Mouse (Mus musculus): ENCODE results near the gene Smg7. TPM values are rescaled to one million over a fixed set of nuclear protein-coding genes. Genes with fewer than 3 reads are reported as not detected.
A peak's percentile ranks its signal among the peaks of the same experiment; 100 is the strongest.
"Not testable (repeated sequence)": the region's sequence is repeated elsewhere in the genome, so short reads cannot be mapped to it uniquely, and the experiment has no call there.

The Smg7 gene
- total RNA-seq (2014; fragmentation: Nextera tagmentation) (84.8 and 123 TPM in 2 replicates), total RNA-seq (2017) (40.4 and 45.5 TPM in 2 replicates)

DNA sequence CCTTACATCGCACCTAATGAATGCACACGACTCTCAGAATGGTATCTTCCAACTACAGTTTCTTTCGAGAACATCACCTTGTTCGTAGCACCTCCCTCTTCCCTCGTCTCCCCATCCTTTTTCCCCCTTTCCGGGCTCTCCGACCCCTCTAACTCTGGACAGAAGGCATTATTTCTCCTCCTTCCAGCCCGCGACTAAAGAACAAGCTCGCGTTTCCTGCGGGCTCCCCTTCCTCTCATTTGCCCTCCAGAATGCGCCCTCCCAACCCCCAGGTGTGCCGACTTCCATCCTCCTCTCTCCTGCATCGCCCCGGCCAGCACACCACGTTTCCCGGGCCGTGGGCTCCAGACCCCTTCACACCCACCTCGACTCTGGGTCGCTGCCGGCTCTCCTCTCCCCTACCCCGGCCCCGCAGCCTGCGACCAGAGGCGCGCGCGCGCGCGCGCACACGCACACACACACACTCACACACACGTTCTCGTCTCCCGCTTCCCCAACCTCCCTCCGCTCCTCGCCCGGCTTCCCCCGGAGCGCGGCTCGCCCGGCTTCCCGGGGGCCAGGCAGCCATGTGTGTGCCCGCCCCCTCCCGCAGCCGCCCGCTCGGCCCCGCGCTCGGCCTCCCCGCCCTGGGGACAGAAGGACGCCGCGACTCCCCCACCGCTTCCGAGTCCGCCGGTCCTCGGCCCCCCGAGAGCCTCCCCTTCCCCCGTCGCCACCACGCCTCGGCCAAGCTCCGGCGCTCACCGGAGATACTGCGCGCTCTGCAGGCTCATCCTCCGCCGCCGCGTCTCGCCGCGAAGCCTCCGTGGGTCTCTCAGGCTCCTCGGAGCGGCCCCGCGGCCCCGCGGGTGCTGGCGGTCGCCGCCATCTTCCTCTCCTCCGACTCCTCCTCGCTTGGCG lies at the start of gene Smg7:
TSS of gene Smg7 (minus strand) at position 882 of the 900 bp plus-strand sequence.
- peak; percentile 10; the same call in 1 of the 2 replicates for ATAC-seq (replicated peaks; ENCODE audit: low FRiP score, low TSS enrichment, poor library complexity, severe bottlenecking)

DNA sequence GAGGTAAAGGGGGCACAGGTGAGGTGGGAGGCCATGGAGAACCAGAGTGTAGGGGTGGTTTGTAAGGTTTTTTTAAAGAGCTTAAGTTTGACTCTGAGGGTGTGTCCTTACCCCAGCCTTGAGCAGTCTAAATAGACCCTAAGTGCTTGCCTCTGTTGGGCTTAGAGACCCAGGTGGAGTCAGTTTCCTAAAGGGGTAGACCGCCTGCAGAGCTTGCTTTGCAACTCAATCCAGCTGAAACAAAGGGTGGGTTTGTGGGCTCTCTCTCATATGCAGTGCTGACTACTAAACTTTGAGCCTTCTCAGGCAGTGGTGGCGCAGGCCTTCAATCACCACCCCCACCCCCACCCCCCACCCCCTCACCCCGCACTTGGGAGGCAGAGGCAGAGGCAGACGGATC lies 40.5 kb upstream of the Smg7 start:
- ATAC-seq (replicated peaks; ENCODE audit: low FRiP score, low TSS enrichment, poor library complexity, severe bottlenecking): no peak

DNA sequence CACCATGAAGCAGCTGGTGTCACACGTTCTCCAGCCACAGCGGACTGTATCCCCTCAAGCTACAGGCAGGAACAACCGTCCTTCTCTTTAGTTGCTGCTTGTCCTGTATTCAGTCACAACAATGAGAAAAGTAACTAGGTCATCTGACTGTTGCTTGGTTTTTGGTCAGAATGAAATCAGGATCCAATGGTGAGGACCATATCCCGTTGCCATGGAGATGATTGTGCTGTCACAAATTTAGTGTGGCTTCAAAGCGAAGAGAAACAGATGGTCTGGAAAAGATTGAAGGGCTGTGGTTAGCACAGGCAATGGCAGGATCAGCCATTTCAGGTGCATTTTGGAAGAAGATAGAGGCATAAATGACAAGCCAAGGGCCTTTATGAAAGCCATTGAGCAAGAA lies 33.9 kb upstream of the Smg7 start:
- no peak for ATAC-seq (replicated peaks; ENCODE audit: low FRiP score, low TSS enrichment, poor library complexity, severe bottlenecking)

DNA sequence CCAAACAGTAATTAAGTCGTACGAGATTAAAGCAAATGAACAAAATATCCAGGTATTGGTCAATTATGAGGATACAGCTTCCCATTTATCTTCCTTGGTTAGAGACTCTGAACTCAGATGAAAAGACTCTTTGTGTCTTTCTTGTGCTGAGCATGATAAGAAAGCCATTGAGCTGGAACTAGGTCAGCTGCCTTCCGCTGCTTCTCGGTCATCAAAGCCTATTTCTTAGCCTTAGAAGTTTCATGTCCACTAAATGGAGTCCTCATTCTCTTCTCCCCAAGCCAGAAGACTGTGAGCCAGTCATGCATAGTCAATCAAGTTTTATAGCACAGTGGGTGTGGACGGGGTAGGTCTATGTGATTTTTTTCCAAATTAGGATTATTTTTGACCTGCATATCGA lies 33.0 kb upstream of the Smg7 start:
- no peak for ATAC-seq (replicated peaks; ENCODE audit: low FRiP score, low TSS enrichment, poor library complexity, severe bottlenecking)

DNA sequence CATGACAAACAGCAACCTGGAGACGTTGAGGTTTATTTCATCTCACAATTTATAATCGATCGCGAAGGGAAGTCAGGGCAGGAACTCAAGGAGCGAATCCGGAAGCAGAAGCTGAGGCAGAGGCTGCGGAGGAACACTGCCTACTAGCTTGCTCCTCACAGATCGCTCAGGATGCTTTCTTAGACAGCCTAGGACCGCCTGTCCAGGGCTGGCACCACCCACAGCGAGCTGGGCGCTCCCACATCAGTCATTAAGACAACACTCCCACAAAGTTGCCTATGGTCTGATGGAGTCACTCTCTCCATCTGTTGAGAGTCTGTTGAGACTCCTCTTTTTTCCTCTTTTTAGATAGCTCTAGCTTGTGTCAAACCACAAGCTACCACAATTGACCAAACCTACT lies 31.5 kb upstream of the Smg7 start:
- ATAC-seq (replicated peaks; ENCODE audit: low FRiP score, low TSS enrichment, poor library complexity, severe bottlenecking): peak; percentile 64; the same call in 1 of the 2 replicates

DNA sequence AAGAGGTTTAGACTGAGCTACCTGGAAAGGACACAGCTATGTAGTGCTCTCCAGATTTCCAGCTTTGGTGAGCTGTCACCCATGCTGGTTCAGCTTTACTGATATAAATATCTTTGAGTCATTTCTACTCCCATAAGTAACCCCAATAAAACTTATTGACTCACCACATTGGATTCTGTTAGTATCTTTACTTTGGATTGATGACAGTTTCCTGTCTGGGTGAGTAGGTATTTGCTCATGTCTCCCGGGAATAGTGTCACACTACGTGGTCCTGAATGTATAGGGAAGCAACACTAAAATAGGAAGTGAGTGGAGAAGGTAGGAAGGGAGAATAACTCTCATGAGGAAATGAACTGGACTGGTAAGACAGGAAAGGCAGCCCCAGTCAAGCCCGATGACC lies 19.3 kb upstream of the Smg7 start:
- ATAC-seq (replicated peaks; ENCODE audit: low FRiP score, low TSS enrichment, poor library complexity, severe bottlenecking): no peak

DNA sequence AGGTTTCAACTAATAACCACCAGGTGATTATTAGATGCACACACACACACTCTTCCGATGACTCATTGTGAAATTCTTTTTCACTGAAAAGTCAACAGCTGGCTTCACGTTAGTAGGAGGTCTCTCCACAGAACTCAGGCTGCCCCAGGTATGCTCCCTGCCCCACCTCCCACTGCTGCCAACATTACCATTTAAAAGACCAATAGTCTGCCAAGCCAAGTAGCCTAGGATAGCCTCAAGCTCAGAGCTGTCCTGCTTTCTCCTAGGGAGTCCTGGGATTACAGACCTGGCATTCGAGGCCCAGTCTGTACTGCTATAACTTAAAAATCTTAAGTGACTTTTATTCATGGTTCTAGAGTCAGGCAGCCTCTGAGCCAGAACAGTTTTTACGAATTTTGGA lies 15.2 kb upstream of the Smg7 start:
- no peak for ATAC-seq (replicated peaks; ENCODE audit: low FRiP score, low TSS enrichment, poor library complexity, severe bottlenecking)

DNA sequence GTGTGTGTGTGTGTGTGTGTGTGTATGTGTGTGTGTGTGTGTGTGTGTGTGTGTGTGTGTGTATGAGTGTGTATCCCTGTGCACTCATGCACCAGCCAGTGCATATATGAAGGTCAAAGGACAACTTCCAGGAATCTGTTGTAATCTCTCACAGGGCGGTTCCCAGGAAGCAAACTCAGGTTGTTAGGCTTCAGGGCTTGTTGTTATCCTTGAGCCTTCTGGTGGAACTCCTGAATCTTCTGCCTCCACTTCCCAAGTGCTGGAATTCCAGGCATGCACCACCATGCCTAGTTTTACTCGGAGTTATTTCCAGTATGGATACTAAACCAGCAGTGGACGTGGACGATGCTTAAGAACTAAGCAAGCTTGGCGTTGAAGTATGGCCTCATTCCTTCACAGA lies 14.5 kb upstream of the Smg7 start:
- no peak for ATAC-seq (replicated peaks; ENCODE audit: low FRiP score, low TSS enrichment, poor library complexity, severe bottlenecking)

DNA sequence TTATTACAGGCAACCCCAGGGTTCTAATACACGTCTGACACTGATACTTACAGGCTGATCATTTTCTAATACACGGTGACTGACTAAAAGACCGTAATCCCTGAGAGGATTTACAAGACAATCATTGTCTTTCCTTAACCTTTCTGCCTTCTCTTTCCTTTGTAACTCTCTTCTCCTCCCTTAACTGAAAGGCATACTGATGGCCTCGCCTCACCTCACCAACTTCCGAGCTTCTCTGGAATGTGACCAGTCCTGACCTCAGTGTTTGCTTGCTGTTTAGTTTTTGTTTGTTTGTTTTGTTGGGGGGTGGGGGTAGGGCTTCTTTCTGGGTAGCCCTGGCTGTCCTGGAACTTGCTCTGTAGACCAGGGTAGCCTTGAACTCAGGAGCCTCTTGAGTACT lies 13.3 kb upstream of the Smg7 start:
- ATAC-seq (replicated peaks; ENCODE audit: low FRiP score, low TSS enrichment, poor library complexity, severe bottlenecking): no peak

DNA sequence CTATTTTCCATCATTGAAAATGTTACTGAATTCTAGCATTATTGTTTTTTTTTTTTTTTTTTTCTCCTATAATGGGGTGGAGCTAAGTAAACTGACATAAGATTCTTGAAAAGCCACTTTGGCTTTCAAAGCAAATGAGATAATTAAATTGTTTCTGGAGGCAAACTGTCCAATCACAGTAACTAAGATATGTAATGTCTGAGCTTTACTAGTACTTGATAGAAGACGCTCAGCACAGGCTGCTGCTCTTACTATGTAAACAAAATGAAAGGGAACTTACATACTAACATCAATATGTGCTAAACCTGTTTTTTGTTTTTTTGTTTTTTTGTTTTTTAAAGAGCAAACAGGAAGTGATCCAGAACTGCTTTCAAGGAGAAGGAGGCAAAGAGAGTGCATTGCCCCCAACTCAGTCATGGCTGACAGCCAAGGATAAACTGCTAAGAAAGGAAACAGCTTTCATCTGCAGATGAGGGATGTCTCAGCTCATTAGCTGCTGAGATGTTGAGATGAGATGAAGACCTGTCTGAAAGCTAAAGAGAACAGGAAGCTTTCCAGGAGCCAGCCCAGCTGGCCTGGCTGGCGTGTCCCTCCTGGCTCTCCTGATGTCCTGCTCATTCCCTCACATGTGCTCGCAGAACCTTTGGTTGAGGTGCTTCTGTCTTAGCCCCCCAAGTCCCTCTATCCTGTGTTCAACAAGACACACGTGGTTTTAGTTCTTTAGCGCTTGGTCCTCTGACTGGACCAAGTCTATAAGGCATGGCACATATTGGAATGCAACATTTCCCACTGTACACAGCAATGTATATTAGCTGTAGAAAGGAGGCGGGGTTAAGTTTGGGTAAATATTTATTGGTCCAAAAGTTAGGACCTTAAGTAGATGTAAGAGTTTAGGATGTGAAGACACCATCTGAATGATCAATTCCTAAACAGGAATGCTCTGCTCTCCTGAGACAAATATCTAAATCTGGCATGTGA lies 11.3 kb upstream of the Smg7 start:
- no peak for ATAC-seq (replicated peaks; ENCODE audit: low FRiP score, low TSS enrichment, poor library complexity, severe bottlenecking)

DNA sequence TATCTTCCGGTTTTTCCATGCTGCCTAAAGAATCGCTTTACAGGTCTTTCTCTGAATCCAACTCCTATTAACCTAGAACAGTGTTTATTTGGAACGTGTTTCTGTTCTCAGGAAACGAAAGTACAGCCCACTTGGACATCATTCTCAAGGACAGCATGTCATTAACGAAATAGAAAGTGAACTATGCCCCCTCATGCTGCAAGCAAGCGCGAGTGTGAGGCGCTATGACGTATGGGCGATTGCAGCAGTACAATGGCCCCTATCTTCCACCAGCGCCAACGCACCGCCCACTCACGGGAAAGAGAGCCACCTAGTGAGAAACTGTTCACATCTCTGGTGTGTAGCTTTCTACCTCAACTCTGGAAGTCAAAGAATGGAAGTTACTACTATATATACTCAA lies 2.0 kb upstream of the Smg7 start:
- peak; percentile 87 for ATAC-seq (replicated peaks; ENCODE audit: low FRiP score, low TSS enrichment, poor library complexity, severe bottlenecking)

DNA sequence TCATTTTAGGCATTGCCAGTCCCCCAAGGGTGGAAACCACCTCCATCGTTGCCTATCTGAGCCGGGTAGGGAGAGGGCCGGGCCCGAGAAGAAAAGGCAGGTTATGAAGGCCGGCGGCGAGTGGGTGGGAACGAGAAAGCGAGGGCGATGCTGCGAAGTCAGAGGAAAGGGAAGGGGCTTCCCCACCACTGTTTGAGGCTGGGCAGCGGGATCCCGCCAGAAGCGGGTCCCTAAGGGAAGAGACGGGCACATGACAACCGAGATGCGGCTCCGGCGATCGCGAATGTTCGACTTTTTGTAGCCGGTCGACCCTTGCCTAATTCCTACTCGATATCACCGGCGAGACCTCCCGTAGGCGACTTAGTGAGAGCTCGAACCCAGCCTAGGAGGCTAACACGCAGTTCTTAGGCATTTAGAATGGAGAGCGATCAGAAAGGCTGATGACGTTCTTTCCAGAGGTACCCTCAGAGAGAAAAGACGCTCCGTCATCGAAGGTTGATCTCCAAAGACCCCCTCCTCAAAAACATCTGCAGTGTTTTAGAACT lies 1.2 kb upstream of the Smg7 start:
- ATAC-seq (replicated peaks; ENCODE audit: low FRiP score, low TSS enrichment, poor library complexity, severe bottlenecking): peak; percentile 29

DNA sequence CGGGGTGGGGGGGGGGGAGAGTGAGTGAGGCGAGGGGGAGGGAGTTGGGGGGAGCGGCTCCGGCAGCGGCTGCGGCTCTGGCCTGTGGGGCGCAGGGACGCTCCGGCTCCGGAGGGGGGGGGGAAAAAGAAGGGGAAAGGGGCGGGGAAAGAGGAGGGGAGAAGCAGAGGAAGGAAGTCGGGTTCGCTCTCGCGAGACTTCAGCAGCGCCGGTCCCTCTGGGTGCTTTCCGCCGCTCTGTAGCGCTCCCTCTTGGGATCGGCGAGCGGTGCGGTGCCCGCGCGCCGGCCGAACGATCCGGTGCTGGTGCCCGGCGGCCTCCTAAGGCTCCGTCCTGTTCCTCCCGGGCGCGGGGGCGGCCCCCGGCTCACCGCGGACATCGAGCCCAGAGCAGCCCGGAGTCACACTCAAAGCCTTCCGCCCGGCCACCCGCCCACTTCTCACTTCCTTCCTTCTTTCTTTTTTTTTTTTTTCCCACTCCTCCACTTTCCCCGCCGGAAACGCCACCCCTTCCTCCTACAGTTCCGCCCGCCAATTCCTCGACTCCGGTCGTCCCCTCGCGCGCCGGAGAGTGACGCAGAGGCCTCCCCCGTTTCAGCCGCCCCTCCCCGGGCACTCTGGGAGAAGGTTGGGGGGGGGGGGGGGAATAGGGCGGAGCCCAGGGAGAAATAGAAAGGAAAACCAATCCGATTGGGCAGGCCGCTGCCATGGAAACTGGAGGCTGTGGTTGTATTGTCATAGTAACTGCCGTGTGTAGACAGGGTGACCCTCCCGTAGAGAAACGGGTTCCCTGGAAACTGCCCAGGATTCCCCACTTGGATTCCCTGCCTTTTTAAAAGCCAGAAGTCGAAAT lies 445 bp upstream of the Smg7 start:
- peak; percentile 66 for ATAC-seq (replicated peaks; ENCODE audit: low FRiP score, low TSS enrichment, poor library complexity, severe bottlenecking)

DNA sequence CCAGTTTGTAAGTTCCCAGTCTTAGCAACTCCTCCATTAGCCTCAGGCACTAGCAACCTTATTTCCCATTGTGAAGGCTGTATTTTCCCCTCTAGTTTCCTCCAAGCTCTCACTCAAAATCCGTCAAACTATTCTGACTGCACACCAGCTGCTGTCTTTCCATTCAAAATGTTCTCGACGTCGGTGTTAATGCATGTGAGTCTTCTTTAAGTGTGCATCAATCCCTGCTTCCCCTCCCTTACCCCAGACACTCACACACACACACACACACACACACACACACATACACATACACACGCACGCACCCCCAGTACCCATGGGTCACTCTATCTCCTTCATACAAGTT lies 1.1 kb downstream of the Smg7 start:
- ATAC-seq (replicated peaks; ENCODE audit: low FRiP score, low TSS enrichment, poor library complexity, severe bottlenecking): no peak

DNA sequence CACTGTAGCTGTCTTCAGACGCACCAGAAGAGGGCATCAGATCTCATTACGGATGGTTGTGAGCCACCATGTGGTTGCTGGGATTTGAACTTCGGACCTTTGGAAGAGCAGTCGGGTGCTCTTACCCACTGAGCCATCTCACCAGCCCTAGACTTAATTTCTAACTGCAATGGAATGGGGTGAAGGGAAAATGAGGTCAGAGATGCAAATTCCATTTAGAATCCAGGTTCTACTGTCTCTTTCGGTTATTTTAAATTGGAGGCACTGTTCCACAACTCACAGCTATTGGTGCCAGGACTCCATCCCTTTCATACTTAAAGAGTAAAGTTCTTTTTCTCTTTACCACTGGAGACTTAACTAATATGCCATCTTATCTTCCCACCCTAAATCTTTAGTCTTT lies 14.4 kb downstream of the Smg7 start:
- ATAC-seq (replicated peaks; ENCODE audit: low FRiP score, low TSS enrichment, poor library complexity, severe bottlenecking): not testable (repeated sequence)

DNA sequence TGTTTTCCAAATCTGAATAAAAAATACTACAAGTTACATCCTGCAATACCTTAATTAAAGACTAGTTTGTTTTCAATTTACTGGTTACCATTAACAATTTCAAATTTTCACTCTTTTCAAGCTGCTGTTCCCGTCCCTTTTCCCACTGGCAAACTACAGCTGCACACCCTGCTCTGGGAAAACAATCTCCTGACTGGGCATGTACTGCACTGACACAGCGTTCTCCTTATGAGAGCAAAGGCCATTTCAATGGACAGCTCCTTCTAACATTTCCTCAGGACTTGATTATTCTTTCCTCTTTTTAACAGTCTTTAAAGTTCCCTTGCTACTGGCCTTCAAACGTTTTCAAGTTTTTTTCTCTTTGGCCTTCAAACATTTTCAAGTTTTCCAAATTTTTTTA lies 31.4 kb downstream of the Smg7 start:
- no peak for ATAC-seq (replicated peaks; ENCODE audit: low FRiP score, low TSS enrichment, poor library complexity, severe bottlenecking)

DNA sequence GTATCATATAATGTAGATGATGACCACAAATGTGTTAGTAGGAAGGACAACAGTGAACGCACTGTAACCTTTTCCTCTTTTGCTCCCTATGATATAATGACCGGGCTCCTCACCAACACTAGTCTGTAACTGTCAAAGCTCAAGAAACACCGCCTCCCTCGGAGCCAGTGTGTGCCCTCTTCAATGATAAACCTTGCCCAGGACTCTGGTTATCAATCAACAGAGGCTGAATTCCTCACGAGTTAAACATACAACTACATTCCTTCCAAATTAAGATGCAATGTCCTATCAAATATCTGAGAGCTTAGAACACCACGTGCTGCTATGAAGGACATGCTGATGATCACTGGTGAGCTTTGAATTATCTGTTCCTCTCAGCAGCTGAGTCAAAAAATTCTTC lies 32.5 kb downstream of the Smg7 start:
- ATAC-seq (replicated peaks; ENCODE audit: low FRiP score, low TSS enrichment, poor library complexity, severe bottlenecking): no peak

DNA sequence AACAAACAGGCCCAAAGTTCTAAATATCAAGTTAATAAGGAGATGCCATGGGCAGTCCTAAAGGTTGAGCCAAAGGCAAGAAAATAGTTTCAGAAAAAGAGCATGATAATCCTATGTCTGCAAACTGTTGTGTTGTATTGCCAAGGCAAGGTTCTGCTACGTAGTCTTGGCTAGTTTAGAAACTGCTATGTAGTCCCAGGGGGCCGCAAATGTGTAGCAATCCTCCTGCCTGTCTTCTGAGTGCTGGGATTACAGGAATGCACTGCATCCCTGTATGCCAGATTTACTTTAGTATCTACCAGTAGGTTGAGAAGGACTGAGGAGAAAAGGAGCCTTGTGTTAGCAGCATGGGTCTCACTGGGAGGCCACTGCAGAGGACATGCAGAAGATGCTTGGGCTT lies 55.6 kb downstream of the Smg7 start:
- no peak for ATAC-seq (replicated peaks; ENCODE audit: low FRiP score, low TSS enrichment, poor library complexity, severe bottlenecking)

DNA sequence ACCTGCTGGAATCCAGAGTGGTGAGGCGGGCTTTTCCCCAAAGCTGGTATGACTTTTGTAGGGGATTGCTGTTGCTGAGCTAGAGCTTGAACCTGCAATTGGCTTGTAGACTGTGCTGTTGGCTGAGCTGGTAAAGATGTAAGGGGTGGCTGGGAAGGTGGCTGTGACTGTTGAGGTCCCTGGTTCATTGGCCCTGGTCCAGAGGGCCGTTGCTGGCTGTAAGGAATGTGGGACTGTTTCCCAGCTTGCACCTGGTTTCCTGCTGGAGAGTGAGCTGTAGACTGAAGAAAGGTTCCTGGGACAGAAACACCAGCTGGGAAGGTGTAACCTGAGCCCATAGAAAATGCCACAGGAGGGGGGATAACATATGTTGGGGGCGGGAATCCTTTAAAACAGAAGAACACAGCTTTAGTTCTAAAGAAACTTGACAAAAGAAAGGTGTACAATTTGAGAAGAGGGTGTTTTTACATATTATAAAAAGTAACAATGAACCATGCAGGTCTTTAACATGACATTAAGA lies 57.2 kb downstream of the Smg7 start:
- ATAC-seq (replicated peaks; ENCODE audit: low FRiP score, low TSS enrichment, poor library complexity, severe bottlenecking): no peak
